Mouse (Mus musculus) liver, adult 2 months (tissue): Measurements from ENCODE around the gene Armc2.
A peak's percentile ranks its signal among the peaks of the same experiment; 100 is the strongest.

Source experiments
- CTCF ChIP-seq: fragments of 200-500 bp; IDR thresholded peaks from 2 replicates; pipeline ENCODE4 v1.5.1; 2011; ENCODE audit warnings: low read depth, low read length, control low read depth
- POLR2A ChIP-seq: fragments of 200-500 bp; IDR thresholded peaks from 2 replicates; pipeline ENCODE4 v1.6.1; 2011; ENCODE audit warnings: low read length, control low read depth; ENCODE audit not compliant: insufficient read depth; ENCODE audit errors: extremely low read depth

- 0 out of 2 replicates have a peak, but pooled peaks have one; percentile 1 for TF ChIP-seq CTCF
- TF ChIP-seq POLR2A: peak; percentile 88
Measured at GRCm38 (mm10) chr10:41887080-41887821, 131.0 kb downstream of the Armc2 start.
